Mouse (Mus musculus): Measurements from ENCODE around the gene Zfp775. TPM values are rescaled to one million over a fixed set of nuclear protein-coding genes. Genes with fewer than 3 reads are reported as not detected.

Gene Zfp775
- polyA plus RNA-seq, 2 experiments, result 1.0 to 1.7 TPM

- Histone ChIP-seq H3K9me3 (ENCODE audit: control insufficient read depth, low read length) (no peaks in the 10 kb centered on the region), H3K27ac (no peak overlapping the region), H3K4me2 (ENCODE audit: low read depth) (no peak overlapping the region), H3K4me3 (ENCODE audit: insufficient read depth in 1 of 2, low read depth in 2 of 2, low read length in 2 of 2) (no peak overlapping the region), H3K36me3 (replicated peaks; ENCODE audit: control insufficient read depth, insufficient read depth, low read depth) (no peaks in the 10 kb centered on the region), H3K27me3 (ENCODE audit: control insufficient read depth, insufficient read depth, low read length) (no peaks in the 10 kb centered on the region), H3K9ac (replicated peaks) (no peak overlapping the region), H3K4me1 (replicated peaks; ENCODE audit: control insufficient read depth in 2 of 2, insufficient read depth in 2 of 2, low read length in 1 of 2) (peaks cover 0 to 3% of the 10 kb centered on the region in 2 experiments; a peak in 1 of 4 replicates)
- WGBS (ENCODE audit: insufficient replicate concordance), result 62% methylated on average over 6 of the region's 6 CpGs
- DNase-seq (ENCODE audit: low read depth in 3 of 3, low spot score in 3 of 3) (no peak), ATAC-seq (ENCODE audit: insufficient read depth) (no peak)
- no peak for TF ChIP-seq CTCF (IDR thresholded peaks at IDR 0.05; ENCODE audit: low read depth)
- no peak for TF ChIP-seq EP300 (IDR thresholded peaks at IDR 0.05; ENCODE audit: low read depth)
Observed at GRCm38 (mm10) chr6:48637811-48638500, 36.1 kb downstream of the Zfp775 start.

GRCm38 (mm10) chr6:48638553-48638952, 36.7 kb downstream of the Zfp775 start:
- no peaks in the 10 kb centered on the region for H3K36me3 ChIP-seq (replicated peaks; ENCODE audit: control insufficient read depth, insufficient read depth, low read depth)
- TF ChIP-seq EP300 (IDR thresholded peaks at IDR 0.05; ENCODE audit: low read depth), result no peak
- no peak for TF ChIP-seq CTCF (IDR thresholded peaks at IDR 0.05; ENCODE audit: low read depth)
- peaks cover 0 to 3% of the 10 kb centered on the region in 2 experiments; a peak in 1 of 4 replicates for H3K4me1 ChIP-seq (replicated peaks; ENCODE audit: control insufficient read depth in 2 of 2, insufficient read depth in 2 of 2, low read length in 1 of 2)
- no peak overlapping the region for H3K4me2 ChIP-seq (ENCODE audit: low read depth)
- H3K9me3 ChIP-seq (ENCODE audit: control insufficient read depth, low read length), result no peaks in the 10 kb centered on the region
- no peak overlapping the region for H3K9ac ChIP-seq (replicated peaks)
- WGBS (ENCODE audit: insufficient replicate concordance), result 44% methylated on average over 2 of the region's 2 CpGs
- H3K27ac ChIP-seq, result no peak overlapping the region
- DNase-seq (ENCODE audit: low read depth in 3 of 3, low spot score in 3 of 3) (no peak), ATAC-seq (ENCODE audit: insufficient read depth) (no peak)
- no peak overlapping the region for H3K4me3 ChIP-seq (ENCODE audit: insufficient read depth in 1 of 2, low read depth in 2 of 2, low read length in 2 of 2)
- no peaks in the 10 kb centered on the region for H3K27me3 ChIP-seq (ENCODE audit: control insufficient read depth, insufficient read depth, low read length)

DNA sequence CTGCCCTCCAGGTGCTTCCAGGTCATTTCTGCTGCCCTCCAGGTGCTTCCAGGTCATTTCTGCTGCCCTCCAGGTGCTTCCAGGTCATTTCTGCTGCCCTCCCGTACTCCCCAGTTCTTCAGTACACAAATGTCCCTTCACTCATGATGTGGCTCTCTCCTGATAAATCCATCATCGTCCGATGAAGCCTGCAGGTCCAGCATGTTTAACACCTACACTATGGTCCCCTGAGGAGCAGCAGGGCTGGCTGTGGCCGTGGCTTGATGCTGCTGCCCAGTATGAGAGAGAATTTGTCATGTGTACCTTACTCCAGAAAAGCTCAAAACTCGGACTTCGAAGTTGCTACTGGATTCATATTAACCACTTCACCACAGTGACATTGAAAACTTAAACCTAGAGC, 39.5 kb downstream of the Zfp775 start:
- no peaks in the 10 kb centered on the region for H3K9me3 ChIP-seq (ENCODE audit: control insufficient read depth, low read length)
- WGBS (ENCODE audit: insufficient replicate concordance), result 55% methylated on average over 6 of the region's 6 CpGs

GRCm38 (mm10) chr6:48642764-48643292, 41.0 kb downstream of the Zfp775 start:
- DNase-seq (ENCODE audit: low read depth in 3 of 3, low spot score in 3 of 3), result peak; percentile 28 to 34 (median 28)
- WGBS (ENCODE audit: insufficient replicate concordance), result 12% methylated on average over 4 of the region's 4 CpGs
- no peak overlapping the region for H3K27ac ChIP-seq
- H3K9me3 ChIP-seq (ENCODE audit: control insufficient read depth, low read length), result no peaks in the 10 kb centered on the region
- H3K4me2 ChIP-seq (ENCODE audit: low read depth), result no peak overlapping the region
- H3K36me3 ChIP-seq (replicated peaks; ENCODE audit: control insufficient read depth, insufficient read depth, low read depth), result no peaks in the 10 kb centered on the region
- TF ChIP-seq CTCF (IDR thresholded peaks at IDR 0.05; ENCODE audit: low read depth) (peak; percentile 49), EP300 (IDR thresholded peaks at IDR 0.05; ENCODE audit: low read depth) (no peak)
- no peak overlapping the region for H3K4me3 ChIP-seq (ENCODE audit: insufficient read depth in 1 of 2, low read depth in 2 of 2, low read length in 2 of 2)
- ATAC-seq (ENCODE audit: insufficient read depth), result no peak
- H3K27me3 ChIP-seq (ENCODE audit: control insufficient read depth, insufficient read depth, low read length), result no peaks in the 10 kb centered on the region
- H3K9ac ChIP-seq (replicated peaks), result no peak overlapping the region
- H3K4me1 ChIP-seq (replicated peaks; ENCODE audit: control insufficient read depth in 2 of 2, insufficient read depth in 2 of 2, low read length in 1 of 2), result 0 out of 4 replicates have a peak, but pooled peaks cover 0 to 1% of the 10 kb centered on the region in 2 experiments

More for the DNA sequence above, 39.5 kb downstream of the Zfp775 start:
- TF ChIP-seq EP300 (IDR thresholded peaks at IDR 0.05; ENCODE audit: low read depth) (no peak), CTCF (IDR thresholded peaks at IDR 0.05; ENCODE audit: low read depth) (no peak)
- DNase-seq (ENCODE audit: low read depth in 3 of 3, low spot score in 3 of 3), result no peak
- Histone ChIP-seq H3K9ac (replicated peaks) (no peak overlapping the region), H3K4me1 (replicated peaks; ENCODE audit: control insufficient read depth in 2 of 2, insufficient read depth in 2 of 2, low read length in 1 of 2) (0 out of 4 replicates have a peak, but pooled peaks cover 0 to 1% of the 10 kb centered on the region in 2 experiments), H3K27me3 (ENCODE audit: control insufficient read depth, insufficient read depth, low read length) (no peaks in the 10 kb centered on the region), H3K4me3 (ENCODE audit: insufficient read depth in 1 of 2, low read depth in 2 of 2, low read length in 2 of 2) (no peak overlapping the region), H3K36me3 (replicated peaks; ENCODE audit: control insufficient read depth, insufficient read depth, low read depth) (no peaks in the 10 kb centered on the region), H3K27ac (no peak overlapping the region), H3K4me2 (ENCODE audit: low read depth) (no peak overlapping the region)
- ATAC-seq (ENCODE audit: insufficient read depth), result no peak

GRCm38 (mm10) chr6:48645660-48646308, 43.9 kb downstream of the Zfp775 start:
- H3K27ac ChIP-seq, result no peak overlapping the region
- no peak overlapping the region for H3K4me3 ChIP-seq (ENCODE audit: insufficient read depth in 1 of 2, low read depth in 2 of 2, low read length in 2 of 2)
- no peak overlapping the region for H3K9ac ChIP-seq (replicated peaks)
- 0 out of 4 replicates have a peak, but pooled peaks cover 0 to 1% of the 10 kb centered on the region in 2 experiments for H3K4me1 ChIP-seq (replicated peaks; ENCODE audit: control insufficient read depth in 2 of 2, insufficient read depth in 2 of 2, low read length in 1 of 2)
- H3K9me3 ChIP-seq (ENCODE audit: control insufficient read depth, low read length), result no peaks in the 10 kb centered on the region
- TF ChIP-seq CTCF (IDR thresholded peaks at IDR 0.05; ENCODE audit: low read depth), result peak; percentile 79
- no peak for TF ChIP-seq EP300 (IDR thresholded peaks at IDR 0.05; ENCODE audit: low read depth)
- WGBS (ENCODE audit: insufficient replicate concordance), result 5% methylated on average over 12 of the region's 12 CpGs
- ATAC-seq (ENCODE audit: insufficient read depth) (no peak), DNase-seq (ENCODE audit: low read depth in 3 of 3, low spot score in 3 of 3) (peak; percentile 35 to 38 (median 35))
- no peaks in the 10 kb centered on the region for H3K27me3 ChIP-seq (ENCODE audit: control insufficient read depth, insufficient read depth, low read length)
- no peaks in the 10 kb centered on the region for H3K36me3 ChIP-seq (replicated peaks; ENCODE audit: control insufficient read depth, insufficient read depth, low read depth)
- H3K4me2 ChIP-seq (ENCODE audit: low read depth), result no peak overlapping the region
